Mouse (Mus musculus) heart, adult 2 months (tissue): ENCODE measurements at regions not wholly inside any gene's neighbourhood (a gene's known extent, or its start where the extent isn't known, plus 50 kb on each side); places are given as distances from the start of the nearest gene placed in this dataset.

ENCODE experiments used
- CTCF ChIP-seq: fragments of 200-600 bp; IDR thresholded peaks from 2 replicates; pipeline ENCODE4 v1.8.1; 2022; ENCODE audit warnings: antibody characterized with exemption, mild to moderate bottlenecking, moderate library complexity
- POLR2A ChIP-seq: fragments of 200-500 bp; IDR thresholded peaks from 2 replicates; pipeline ENCODE4 v1.6.1; 2011; ENCODE audit warnings: mild to moderate bottlenecking, low read depth, low read length, control low read depth; ENCODE audit not compliant: insufficient read depth

DNA sequence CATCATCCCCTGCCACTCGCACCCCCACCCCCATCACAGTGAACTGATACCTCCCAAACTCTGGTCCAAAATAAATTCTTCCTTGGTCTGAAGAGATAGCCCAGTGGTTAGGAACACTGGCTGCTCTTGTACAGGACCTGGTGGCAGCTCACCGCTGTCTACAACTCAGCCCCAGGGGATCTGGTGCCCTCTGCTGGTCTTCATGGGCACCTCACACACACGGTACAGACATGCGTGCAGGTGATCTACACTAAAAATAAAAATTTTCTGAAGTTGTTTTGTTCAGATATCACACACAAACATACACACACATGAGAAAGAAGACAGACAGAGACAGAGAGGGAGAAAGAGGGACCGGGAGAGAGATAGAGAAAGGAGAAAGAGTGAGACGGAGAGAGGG, 130.0 kb upstream of the Ubl3 start:
- TF ChIP-seq CTCF (0 out of 2 replicates have a peak, but pooled peaks have one; percentile 12), POLR2A (no peak)
